Mouse (Mus musculus) cerebellum, adult (tissue): Measurements from ENCODE around the gene Gm45713.
A peak's percentile ranks its signal among the peaks of the same experiment; 100 is the strongest.
"Not testable (repeated sequence)": the region's sequence is repeated elsewhere in the genome, so short reads cannot be mapped to it uniquely, and the experiment has no call there.

Source experiments
- ATAC-seq: cut with Nextera tagmentation; 2 replicates; pipeline ENCODE4 v1.9.2; 2017; ENCODE audit warnings: mild to moderate bottlenecking, moderate library complexity, mixed read lengths; ENCODE audit not compliant: insufficient number of reproducible peaks, low FRiP score, low TSS enrichment

Gm45713 gene

GRCm38 (mm10) chr7:45163735-45164490, 27.9 kb upstream of the Gm45713 start, which contains the start of gene Slc17a7:
TSS of gene Slc17a7 (plus strand) at chr7:45163949.
- peak; percentile 5; the same call in 1 of the 2 replicates for ATAC-seq

GRCm38 (mm10) chr7:45162996-45163615, 27.1 kb upstream of the Gm45713 start:
- no peak for ATAC-seq

- peak; percentile 1; the same call in 1 of the 2 replicates for ATAC-seq
Measured at GRCm38 (mm10) chr7:45162551-45162950, 26.5 kb upstream of the Gm45713 start.

- ATAC-seq: peak; percentile 79
Measured at GRCm38 (mm10) chr7:45161612-45162473, 25.8 kb upstream of the Gm45713 start.

DNA sequence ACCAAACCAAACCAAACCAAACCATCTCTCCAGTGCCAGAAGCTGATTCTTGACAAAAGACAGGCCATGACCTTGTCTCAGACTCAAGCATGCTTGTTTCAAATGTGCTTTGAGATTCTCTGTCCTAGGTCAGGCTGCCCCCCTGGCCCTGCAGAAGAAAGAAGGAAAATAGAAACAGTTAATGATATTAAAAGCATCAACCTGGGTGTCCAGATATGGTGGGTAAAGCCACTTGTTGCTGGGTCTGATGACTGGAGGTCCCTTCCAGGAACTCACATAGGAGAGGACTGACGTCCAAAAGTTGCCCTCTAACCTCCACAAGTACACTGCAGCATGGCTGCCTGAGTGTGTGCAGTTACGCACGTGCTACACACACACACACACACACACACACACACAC, 24.8 kb upstream of the Gm45713 start:
- ATAC-seq: no peak

- ATAC-seq: no peak
Measured at GRCm38 (mm10) chr7:45160316-45160800, 24.3 kb upstream of the Gm45713 start.

DNA sequence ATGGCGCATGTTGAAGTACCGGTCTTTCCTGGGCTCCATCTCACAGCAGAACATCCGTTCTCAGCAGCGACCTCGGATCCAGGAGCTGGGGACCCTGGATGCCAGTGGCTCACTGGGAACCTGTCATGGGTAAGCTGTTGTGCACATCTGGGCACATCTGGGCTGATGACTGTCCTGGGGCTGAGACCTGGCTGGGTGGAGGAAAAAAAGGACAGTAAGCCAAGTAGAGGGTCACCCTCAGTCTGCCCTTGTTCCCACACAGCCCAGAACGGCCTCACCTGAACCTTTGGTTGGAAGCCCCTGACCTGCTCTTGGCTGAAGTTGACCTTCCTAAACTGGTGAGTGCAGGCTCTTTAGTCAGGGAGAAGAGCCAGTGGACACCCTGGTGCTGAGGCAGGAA, 23.0 kb upstream of the Gm45713 start:
- ATAC-seq: no peak

- no peak for ATAC-seq
Measured at GRCm38 (mm10) chr7:45157459-45157858, 21.4 kb upstream of the Gm45713 start.

- no peak for ATAC-seq
Measured at GRCm38 (mm10) chr7:45156206-45156605, 20.2 kb upstream of the Gm45713 start.

DNA sequence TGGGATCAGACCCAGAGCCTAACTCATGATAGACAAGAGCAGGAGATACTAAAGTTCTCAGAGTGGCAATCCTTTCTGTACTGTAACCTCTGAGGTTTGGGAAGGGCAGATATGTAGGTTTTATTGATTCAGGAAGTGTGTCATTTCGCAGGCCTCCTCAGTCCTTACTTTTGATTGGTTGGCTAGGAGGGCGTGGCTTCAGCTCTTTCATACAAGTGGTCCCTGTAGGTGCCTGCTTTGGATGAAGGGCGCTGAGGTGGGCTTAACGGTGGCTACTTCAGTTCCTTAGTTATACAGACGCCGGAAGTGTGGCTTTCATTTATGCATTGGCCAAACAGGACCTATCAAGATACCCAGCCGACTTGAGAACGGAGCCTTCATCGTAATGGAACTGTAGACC, 19.6 kb upstream of the Gm45713 start:
- ATAC-seq: no peak

GRCm38 (mm10) chr7:45154993-45155514, 19.0 kb upstream of the Gm45713 start:
- no peak for ATAC-seq

DNA sequence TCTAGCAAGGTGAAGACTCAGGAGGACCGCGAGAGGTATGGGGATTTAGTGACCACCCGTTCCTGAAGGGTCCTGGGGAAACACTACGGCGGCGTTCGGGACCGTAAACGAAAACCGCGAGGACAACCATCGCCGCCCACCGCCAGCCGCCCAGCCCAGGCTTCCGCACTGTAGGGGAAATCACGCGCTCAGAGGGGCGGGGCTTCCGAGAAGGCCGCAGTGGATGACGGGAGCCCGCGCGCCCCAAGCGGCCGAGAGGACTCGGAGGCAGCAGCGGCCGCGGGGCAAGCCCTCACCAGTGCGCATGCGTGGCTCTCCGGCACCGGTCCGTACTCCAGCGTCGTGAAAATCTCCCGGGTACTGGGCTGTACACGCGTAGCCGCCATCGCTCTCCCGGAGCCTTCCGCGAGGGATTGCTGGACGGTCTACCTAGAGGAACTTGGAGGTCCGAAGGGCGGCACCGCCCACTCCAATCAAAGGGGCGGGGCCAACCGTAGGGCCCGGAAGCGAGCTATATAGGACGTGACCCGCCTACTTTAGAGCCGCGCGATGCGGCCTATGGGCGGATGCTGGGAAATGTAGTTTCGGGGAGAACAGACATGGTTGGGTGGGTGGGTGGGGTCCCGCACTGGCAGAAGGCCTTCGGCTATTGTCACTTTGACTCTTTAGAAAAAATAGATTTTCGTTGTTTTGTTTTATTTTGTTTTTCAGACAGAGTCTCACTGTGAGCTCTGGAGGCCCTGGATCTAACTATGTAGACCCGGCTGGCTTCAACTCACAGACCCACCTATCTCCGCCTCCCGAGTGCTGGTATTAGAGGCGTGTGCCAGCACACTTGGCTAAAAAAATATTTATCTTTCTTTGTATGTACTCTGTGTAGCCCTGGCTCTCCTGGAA, 18.3 kb upstream of the Gm45713 start, which contains the start of the genes Pih1d1 and Aldh16a1:
Gene Pih1d1, plus strand, starts transcription at position 208 of the 897 bp plus-strand sequence.
Gene Aldh16a1, minus strand, starts transcription at position 489 of the 897 bp plus-strand sequence.
- peak; percentile 84 for ATAC-seq

- ATAC-seq: no peak
Measured at GRCm38 (mm10) chr7:45153586-45153985, 17.6 kb upstream of the Gm45713 start.

GRCm38 (mm10) chr7:45153052-45153451, 17.0 kb upstream of the Gm45713 start:
- not testable (repeated sequence) for ATAC-seq

DNA sequence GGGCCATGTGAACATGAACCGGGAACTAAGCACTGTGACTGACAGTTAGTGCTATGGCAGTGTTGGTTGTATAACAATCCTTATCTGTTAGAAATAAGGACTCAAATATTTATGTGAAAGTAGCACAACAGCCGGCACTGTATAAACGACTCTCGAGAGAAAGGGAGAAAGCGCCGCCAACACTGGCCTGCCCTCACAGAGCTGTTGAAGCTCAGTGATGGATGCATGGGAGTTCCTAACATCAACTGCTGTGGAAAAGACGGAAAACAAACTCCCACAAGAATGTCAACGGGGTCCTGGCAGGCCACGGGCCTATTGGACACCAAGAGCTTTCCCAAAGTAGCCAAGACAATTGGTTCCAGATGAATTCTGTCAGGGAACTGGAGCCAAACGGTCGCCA, 15.3 kb upstream of the Gm45713 start:
- no peak for ATAC-seq

GRCm38 (mm10) chr7:45150321-45150720, 14.3 kb upstream of the Gm45713 start:
- ATAC-seq: no peak

DNA sequence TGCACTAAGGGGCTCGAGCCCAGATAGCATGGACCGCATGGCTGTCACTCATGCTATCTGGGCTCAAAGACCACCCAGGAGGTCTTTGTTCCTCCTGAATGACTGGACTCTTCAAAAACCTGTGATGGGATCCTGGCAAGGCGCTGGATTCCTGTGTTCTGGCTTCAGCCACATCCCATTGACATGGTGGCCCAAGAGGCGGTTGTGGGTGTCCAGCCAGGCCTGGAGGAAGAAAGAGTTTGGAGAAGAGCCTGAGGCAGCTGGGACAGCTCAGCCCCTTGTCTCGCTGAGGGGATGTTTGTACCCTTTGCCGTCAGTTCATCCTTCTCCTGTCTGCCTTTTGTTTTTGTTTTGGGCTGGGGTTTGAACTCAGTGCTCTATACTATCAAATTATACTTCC, 13.5 kb upstream of the Gm45713 start:
- no peak for ATAC-seq

DNA sequence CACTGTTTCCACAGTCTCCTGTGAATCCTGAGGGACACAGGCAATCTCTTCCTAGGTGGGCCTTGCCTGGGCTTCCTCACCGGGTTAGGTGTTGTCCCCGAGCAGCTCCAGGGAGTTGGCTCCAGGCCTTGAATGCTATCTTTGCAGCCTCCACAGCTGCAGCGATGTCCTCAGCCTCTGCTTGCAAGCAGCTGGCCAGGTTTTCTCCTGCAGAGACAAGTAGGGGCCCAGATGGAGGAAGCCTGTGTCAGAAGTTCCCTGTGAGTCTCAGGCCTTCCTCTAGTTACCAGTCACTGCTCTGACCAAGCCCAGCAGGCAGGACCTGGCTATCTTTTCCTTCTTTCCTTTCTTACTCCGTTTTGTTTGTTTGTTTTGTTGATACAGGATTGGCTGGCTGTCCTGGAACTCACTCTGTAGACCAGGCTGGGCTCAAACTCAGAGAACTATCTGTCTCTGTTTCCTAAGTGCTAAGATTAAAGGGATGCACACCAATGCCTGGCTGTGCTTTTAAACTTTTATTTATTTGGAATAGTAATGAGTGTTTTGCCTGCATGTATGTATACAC, 12.6 kb upstream of the Gm45713 start:
- ATAC-seq: no peak

DNA sequence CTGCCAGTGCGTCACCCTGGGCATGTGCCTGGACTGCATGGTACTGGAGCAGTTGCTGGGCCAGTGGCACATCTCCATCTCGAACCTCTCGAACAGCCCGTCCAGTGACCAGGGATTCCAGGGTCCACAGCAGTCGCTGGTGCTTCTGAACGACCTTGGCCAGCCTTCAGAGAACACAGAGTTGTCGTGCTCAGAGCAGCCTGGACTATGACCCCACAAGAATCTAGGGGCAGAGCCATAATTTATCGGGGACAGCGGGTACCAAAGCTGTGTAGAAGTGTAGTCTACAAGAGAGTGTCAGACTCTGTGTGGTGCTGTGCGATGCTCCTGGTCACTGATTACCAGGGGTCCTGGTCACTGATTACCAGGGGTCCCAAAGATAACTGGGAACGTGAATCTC, 11.9 kb upstream of the Gm45713 start:
- no peak for ATAC-seq
